Mouse (Mus musculus): Measurements from ENCODE around the gene Hecw2. TPM values are rescaled to one million over a fixed set of nuclear protein-coding genes. Genes with fewer than 3 reads are reported as not detected.
A peak's percentile ranks its signal among the peaks of the same experiment; 100 is the strongest.

The Hecw2 gene
- total and polyA plus RNA-seq, 3 experiments: 1.6 to 18.8 (median 11.9) TPM

DNA sequence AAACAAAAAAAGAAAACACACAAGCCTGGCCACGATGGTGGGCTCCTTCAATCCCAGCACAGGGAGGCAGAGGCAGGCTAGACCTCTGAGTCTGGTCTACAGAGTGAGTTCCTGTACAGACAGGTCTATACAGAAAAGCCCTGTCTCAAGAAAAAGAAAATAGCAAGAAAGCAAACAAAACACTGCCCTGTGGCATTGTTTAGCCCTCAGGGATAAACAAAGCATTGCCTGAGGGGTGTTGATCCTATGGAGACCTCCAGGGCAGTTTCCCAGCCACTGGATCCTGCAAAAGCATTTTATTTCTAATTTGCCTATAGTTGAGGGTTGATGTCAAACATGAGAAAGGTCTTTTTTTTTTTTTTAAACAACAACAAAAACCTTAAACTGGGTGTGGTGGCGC is 327.7 kb downstream of the Hecw2 start:
- H3K4me1 ChIP-seq (ENCODE audit: control insufficient read depth, insufficient read depth, low read length): no peaks in the 10 kb centered on the region
- no peaks in the 10 kb centered on the region; the same call in 1 of the 2 replicates for H3K36me3 ChIP-seq (ENCODE audit: control insufficient read depth, insufficient read depth, low read length)
- no peak overlapping the region for H3K4me3 ChIP-seq
- WGBS: 95% methylated on average over 2 of the region's 2 CpGs
- no peak for TF ChIP-seq POLR2A (IDR thresholded peaks at IDR 0.05; ENCODE audit: insufficient read depth, low read depth, low read length)
- no peak for TF ChIP-seq CTCF (IDR thresholded peaks at IDR 0.05)
- no peak for TF ChIP-seq EP300 (IDR thresholded peaks at IDR 0.05; ENCODE audit: insufficient read depth, low read depth, low read length)
- no peak for DNase-seq
- no peaks in the 10 kb centered on the region for H3K27me3 ChIP-seq (ENCODE audit: control insufficient read depth, insufficient read depth, low read length)
- no peak overlapping the region for H3K27ac ChIP-seq
- intact Hi-C loops (cut with DNase I): no loop called here
- H3K9ac ChIP-seq (ENCODE audit: low read depth, low read length): no peak overlapping the region
- no peaks in the 10 kb centered on the region for H3K79me2 ChIP-seq (replicated peaks; ENCODE audit: control insufficient read depth, insufficient read depth, low read length)

DNA sequence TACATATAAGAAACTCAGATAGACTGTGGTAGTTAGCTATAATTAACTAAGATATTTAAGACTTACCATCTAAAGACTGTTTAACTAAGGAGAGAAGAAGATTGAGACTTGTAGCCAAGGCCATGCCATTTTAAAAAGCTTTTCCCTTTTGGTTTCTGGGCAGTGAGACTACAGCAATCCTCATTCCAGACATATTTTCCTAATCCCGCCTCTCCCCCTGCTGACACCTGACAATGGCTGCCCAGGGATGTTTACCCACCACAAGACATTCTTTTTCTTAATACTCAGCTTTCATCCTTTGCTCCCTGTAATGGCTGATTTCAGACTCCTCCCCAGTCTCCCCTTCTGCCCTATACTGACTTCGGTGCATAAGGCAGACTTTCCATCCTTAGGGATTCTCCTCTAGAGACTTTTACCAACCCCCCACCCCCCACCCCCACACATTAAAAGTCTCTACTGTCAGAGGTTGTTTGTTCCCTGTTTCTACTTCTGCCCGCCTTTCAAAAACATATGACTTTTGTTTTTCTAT is 328.5 kb downstream of the Hecw2 start:
- TF ChIP-seq POLR2A (IDR thresholded peaks at IDR 0.05; ENCODE audit: insufficient read depth, low read depth, low read length) (no peak), EP300 (IDR thresholded peaks at IDR 0.05; ENCODE audit: insufficient read depth, low read depth, low read length) (no peak), CTCF (IDR thresholded peaks at IDR 0.05) (no peak)
- H3K79me2 ChIP-seq (replicated peaks; ENCODE audit: control insufficient read depth, insufficient read depth, low read length): no peaks in the 10 kb centered on the region
- 74% methylated on average over 3 of the region's 3 CpGs for WGBS
- no peak overlapping the region for H3K27ac ChIP-seq
- H3K9ac ChIP-seq (ENCODE audit: low read depth, low read length): no peak overlapping the region
- H3K4me3 ChIP-seq: no peak overlapping the region
- no peak for DNase-seq
- H3K27me3 ChIP-seq (ENCODE audit: control insufficient read depth, insufficient read depth, low read length): no peaks in the 10 kb centered on the region
- no peaks in the 10 kb centered on the region; the same call in 1 of the 2 replicates for H3K36me3 ChIP-seq (ENCODE audit: control insufficient read depth, insufficient read depth, low read length)
- no peaks in the 10 kb centered on the region; the same call in 1 of the 2 replicates for H3K4me1 ChIP-seq (ENCODE audit: control insufficient read depth, insufficient read depth, low read length)
- intact Hi-C loops (cut with DNase I): no loop called here

DNA sequence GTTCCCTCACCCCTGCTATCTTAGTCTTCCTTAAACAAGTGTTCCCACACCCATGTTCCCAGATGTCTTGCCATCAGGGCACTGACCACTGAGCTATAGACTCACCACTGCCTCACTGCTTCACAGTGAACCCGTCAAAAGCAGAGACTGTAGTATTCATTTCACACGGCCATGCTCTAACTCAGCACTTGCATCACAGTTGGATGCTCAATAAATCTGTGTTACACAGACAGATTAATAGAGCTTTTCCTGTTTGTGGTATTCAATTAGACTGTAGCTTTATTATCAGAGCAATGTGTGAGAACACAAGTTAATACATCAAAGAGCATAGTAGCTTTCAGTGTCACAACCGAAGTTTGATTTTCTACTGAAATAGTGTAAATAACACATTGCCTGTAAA is 330.9 kb downstream of the Hecw2 start:
- Histone ChIP-seq H3K27me3 (ENCODE audit: control insufficient read depth, insufficient read depth, low read length) (no peaks in the 10 kb centered on the region), H3K4me1 (ENCODE audit: control insufficient read depth, insufficient read depth, low read length) (no peaks in the 10 kb centered on the region; the same call in 1 of the 2 replicates), H3K9ac (ENCODE audit: low read depth, low read length) (no peak overlapping the region), H3K36me3 (ENCODE audit: control insufficient read depth, insufficient read depth, low read length) (peaks cover 3% of the 10 kb centered on the region; the same call in 1 of the 2 replicates), H3K79me2 (replicated peaks; ENCODE audit: control insufficient read depth, insufficient read depth, low read length) (no peaks in the 10 kb centered on the region), H3K27ac (no peak overlapping the region), H3K4me3 (no peak overlapping the region)
- intact Hi-C loops (cut with DNase I): no loop called here
- 92% methylated on average over 3 of the region's 3 CpGs for WGBS
- no peak for TF ChIP-seq EP300 (IDR thresholded peaks at IDR 0.05; ENCODE audit: insufficient read depth, low read depth, low read length)
- TF ChIP-seq CTCF (IDR thresholded peaks at IDR 0.05): no peak
- TF ChIP-seq POLR2A (IDR thresholded peaks at IDR 0.05; ENCODE audit: insufficient read depth, low read depth, low read length): no peak
- DNase-seq: no peak

GRCm38 (mm10) chr1:53860611-53861010 is 334.4 kb downstream of the Hecw2 start:
- no peak for TF ChIP-seq POLR2A (IDR thresholded peaks at IDR 0.05; ENCODE audit: insufficient read depth, low read depth, low read length)
- no peak for TF ChIP-seq CTCF (IDR thresholded peaks at IDR 0.05)
- no peak for TF ChIP-seq EP300 (IDR thresholded peaks at IDR 0.05; ENCODE audit: insufficient read depth, low read depth, low read length)
- Histone ChIP-seq H3K4me3 (no peak overlapping the region), H3K36me3 (ENCODE audit: control insufficient read depth, insufficient read depth, low read length) (peaks cover 13% of the 10 kb centered on the region), H3K27me3 (ENCODE audit: control insufficient read depth, insufficient read depth, low read length) (no peaks in the 10 kb centered on the region), H3K27ac (no peak overlapping the region), H3K79me2 (replicated peaks; ENCODE audit: control insufficient read depth, insufficient read depth, low read length) (no peaks in the 10 kb centered on the region), H3K4me1 (ENCODE audit: control insufficient read depth, insufficient read depth, low read length) (peaks cover 1% of the 10 kb centered on the region), H3K9ac (ENCODE audit: low read depth, low read length) (no peak overlapping the region)
- 86% methylated on average over 3 of the region's 3 CpGs for WGBS
- intact Hi-C loops (cut with DNase I): no loop called here
- no peak for DNase-seq

DNA sequence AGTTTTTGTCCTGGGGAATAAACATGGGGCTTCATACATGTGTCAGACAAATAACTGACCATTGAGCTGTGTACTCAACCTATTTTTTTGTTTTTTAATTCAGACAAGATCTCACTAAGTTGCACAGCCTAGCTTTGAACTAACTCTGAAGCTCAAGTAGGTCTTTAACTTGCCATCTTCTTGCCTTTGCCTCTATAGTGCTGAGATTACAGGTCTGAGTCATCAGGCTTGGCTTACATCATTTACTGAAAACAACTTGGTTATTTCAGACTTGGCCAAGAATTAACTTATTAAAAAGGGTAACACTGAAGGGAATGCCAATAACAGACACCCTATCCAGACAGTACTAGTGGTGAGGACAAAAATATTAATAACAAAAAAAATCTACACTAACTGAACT is 335.8 kb downstream of the Hecw2 start:
- TF ChIP-seq POLR2A (IDR thresholded peaks at IDR 0.05; ENCODE audit: insufficient read depth, low read depth, low read length) (no peak), EP300 (IDR thresholded peaks at IDR 0.05; ENCODE audit: insufficient read depth, low read depth, low read length) (no peak), CTCF (IDR thresholded peaks at IDR 0.05) (no peak)
- intact Hi-C loops (cut with DNase I): no loop called here
- Histone ChIP-seq H3K27me3 (ENCODE audit: control insufficient read depth, insufficient read depth, low read length) (no peaks in the 10 kb centered on the region), H3K79me2 (replicated peaks; ENCODE audit: control insufficient read depth, insufficient read depth, low read length) (no peaks in the 10 kb centered on the region), H3K36me3 (ENCODE audit: control insufficient read depth, insufficient read depth, low read length) (peaks cover 14% of the 10 kb centered on the region), H3K4me1 (ENCODE audit: control insufficient read depth, insufficient read depth, low read length) (peaks cover 1% of the 10 kb centered on the region), H3K9ac (ENCODE audit: low read depth, low read length) (no peak overlapping the region), H3K4me3 (no peak overlapping the region), H3K27ac (no peak overlapping the region)
- DNase-seq: no peak

DNA sequence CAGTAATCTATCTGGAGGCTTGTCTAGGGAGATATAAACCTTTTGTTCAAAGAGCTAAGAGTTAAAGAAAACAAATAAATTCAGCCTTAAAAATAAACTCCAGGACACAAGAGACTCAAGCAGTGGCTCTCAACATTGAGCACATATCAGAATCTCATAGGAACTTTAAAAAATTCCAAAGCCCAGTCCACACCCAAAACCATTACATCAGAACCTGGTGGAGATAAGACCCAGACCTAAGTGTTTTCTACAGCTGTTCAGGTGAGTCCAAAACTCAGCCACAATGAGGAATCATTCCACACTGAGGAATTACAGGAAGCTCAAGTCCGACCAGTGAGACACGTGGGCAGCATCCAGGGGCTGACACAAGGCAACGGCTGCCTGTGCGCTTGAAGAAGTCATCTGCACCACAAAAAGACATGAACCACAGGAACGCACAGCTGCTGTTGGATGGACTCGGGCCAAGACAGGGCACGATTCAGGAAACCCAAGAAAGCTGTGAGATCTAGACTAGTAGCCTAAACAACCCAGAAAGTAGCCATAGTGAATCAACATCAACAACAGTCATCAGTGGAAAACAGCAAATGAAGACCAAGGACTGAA is 338.4 kb downstream of the Hecw2 start:
- intact Hi-C loops (cut with DNase I): no loop called here
- H3K9ac ChIP-seq (ENCODE audit: low read depth, low read length): no peak overlapping the region
- no peaks in the 10 kb centered on the region for H3K27me3 ChIP-seq (ENCODE audit: control insufficient read depth, insufficient read depth, low read length)
- no peak overlapping the region for H3K4me3 ChIP-seq
- 64% methylated on average over 7 of the region's 7 CpGs for WGBS
- H3K79me2 ChIP-seq (replicated peaks; ENCODE audit: control insufficient read depth, insufficient read depth, low read length): no peaks in the 10 kb centered on the region
- DNase-seq: peak in 1 of 2 experiments; percentile 37
- TF ChIP-seq CTCF (IDR thresholded peaks at IDR 0.05): no peak
- TF ChIP-seq EP300 (IDR thresholded peaks at IDR 0.05; ENCODE audit: insufficient read depth, low read depth, low read length): no peak
- TF ChIP-seq POLR2A (IDR thresholded peaks at IDR 0.05; ENCODE audit: insufficient read depth, low read depth, low read length): no peak
- H3K36me3 ChIP-seq (ENCODE audit: control insufficient read depth, insufficient read depth, low read length): peaks cover 26% of the 10 kb centered on the region
- peaks cover 5% of the 10 kb centered on the region for H3K4me1 ChIP-seq (ENCODE audit: control insufficient read depth, insufficient read depth, low read length)
- 0 out of 2 replicates have a peak overlapping the region, but pooled peaks have one; percentile 0 for H3K27ac ChIP-seq
